Mouse (Mus musculus) spleen, adult 2 months (tissue): ENCODE data around the gene Gm42906. TPM values are rescaled to one million over a fixed set of nuclear protein-coding genes. Genes with fewer than 3 reads are reported as not detected.

Experiments used
- DNase-seq, 2 experiments: peaks; one replicate each; pipeline versions ENCODE4 v3.0.0 to v3.0.0-alpha.2; 2012 to 2021; ENCODE audit warnings: low spot score in 2 of 2, low read depth in 1 of 2
- H3K27ac ChIP-seq: fragments of 200-500 bp; 2 replicates; pipeline ENCODE4 v1.5.1; 2012; ENCODE audit warnings: low read length, inconsistent platforms; ENCODE audit not compliant: insufficient read depth
- H3K27me3 ChIP-seq: fragments of 200-500 bp; 2 replicates; pipeline ENCODE4 v1.6.1; 2012; ENCODE audit warnings: mild to moderate bottlenecking, moderate library complexity, low read length, inconsistent platforms; ENCODE audit not compliant: control insufficient read depth, insufficient read depth
- H3K36me3 ChIP-seq: fragments of 200-500 bp; 2 replicates; pipeline ENCODE4 v1.6.1; 2012; ENCODE audit warnings: mild to moderate bottlenecking, low read length, inconsistent platforms; ENCODE audit not compliant: control insufficient read depth, insufficient read depth
- H3K4me1 ChIP-seq: fragments of 200-500 bp; 2 replicates; pipeline ENCODE4 v1.6.1; 2011; ENCODE audit warnings: inconsistent platforms; ENCODE audit not compliant: control insufficient read depth, insufficient read depth, insufficient read length
- H3K4me3 ChIP-seq: fragments of 200-500 bp; 2 replicates; pipeline ENCODE4 v1.5.1; 2011; ENCODE audit warnings: mild to moderate bottlenecking, inconsistent platforms; ENCODE audit not compliant: insufficient read depth, insufficient read length; ENCODE audit errors: extremely low read depth
- CTCF ChIP-seq: fragments of 200-500 bp; IDR thresholded peaks from 2 replicates; pipeline ENCODE4 v1.5.1; 2011; ENCODE audit warnings: mild to moderate bottlenecking, inconsistent platforms; ENCODE audit not compliant: insufficient read depth, insufficient read length, insufficient replicate concordance; ENCODE audit errors: extremely low read depth
- POLR2A ChIP-seq: fragments of 200-500 bp; IDR thresholded peaks from 2 replicates; pipeline ENCODE4 v1.6.1; 2011; ENCODE audit warnings: low read depth, low read length, inconsistent platforms
- WGBS: fragments of 180-500 bp; shearing (Covaris S2); methylation state at CpG from one replicate; pipeline ENCODE4 v1.1.7; 2018; 5-methylcytosine and 5-hydroxymethylcytosine counted together
- polyA plus RNA-seq: library from polyadenylated mRNA; depleted of rRNA; stranded (reverse); fragments of >200 nt; gene quantifications from 2 replicates; pipeline ENCODE4 v1.2.3, GENCODE M21; 2012

Gene Gm42906
- polyA plus RNA-seq, 1 experiment: not detected

- 23% methylated on average over 11 of the region's 11 CpGs for WGBS
- H3K4me3 ChIP-seq: no peak overlapping the region
- no peaks in the 10 kb centered on the region for H3K27me3 ChIP-seq
- H3K27ac ChIP-seq: peak overlapping the region; percentile 63; the same call in 1 of the 2 replicates
- TF ChIP-seq CTCF (no peak), POLR2A (no peak)
- H3K36me3 ChIP-seq: no peaks in the 10 kb centered on the region
- H3K4me1 ChIP-seq: no peaks in the 10 kb centered on the region
- DNase-seq: peak in 1 of 2 experiments; percentile 14
These were observed 180.7 kb downstream of the Gm42906 start for GRCm38 (mm10) chr5:151247115-151247875.

- H3K27me3 ChIP-seq: no peaks in the 10 kb centered on the region
- no peak overlapping the region for H3K4me3 ChIP-seq
- no peaks in the 10 kb centered on the region for H3K4me1 ChIP-seq
- H3K27ac ChIP-seq: no peak overlapping the region
- no peaks in the 10 kb centered on the region for H3K36me3 ChIP-seq
- TF ChIP-seq POLR2A (no peak), CTCF (no peak)
- 78% methylated on average over 2 of the region's 2 CpGs for WGBS
- no peak for DNase-seq
These were observed 181.7 kb downstream of the Gm42906 start for GRCm38 (mm10) chr5:151246287-151246686.

- Histone ChIP-seq H3K4me3 (no peak overlapping the region), H3K36me3 (no peaks in the 10 kb centered on the region), H3K4me1 (no peaks in the 10 kb centered on the region), H3K27ac (no peak overlapping the region), H3K27me3 (no peaks in the 10 kb centered on the region)
- DNase-seq: no peak
- TF ChIP-seq POLR2A (no peak), CTCF (no peak)
- WGBS: 59% methylated on average over 5 of the region's 5 CpGs
These were observed 182.4 kb downstream of the Gm42906 start for GRCm38 (mm10) chr5:151245571-151245970.

GRCm38 (mm10) chr5:151238730-151239129 is 189.2 kb downstream of the Gm42906 start:
- TF ChIP-seq POLR2A: no peak
- TF ChIP-seq CTCF: no peak
- no peak for DNase-seq
- Histone ChIP-seq H3K27me3 (peaks cover 2% of the 10 kb centered on the region; the same call in 1 of the 2 replicates), H3K27ac (no peak overlapping the region), H3K36me3 (no peaks in the 10 kb centered on the region), H3K4me1 (no peaks in the 10 kb centered on the region), H3K4me3 (no peak overlapping the region)
- WGBS: 89% methylated on average over 9 of the region's 9 CpGs

- no peaks in the 10 kb centered on the region for H3K4me1 ChIP-seq
- no peak for DNase-seq
- peaks cover 8% of the 10 kb centered on the region for H3K27me3 ChIP-seq
- no peak overlapping the region for H3K27ac ChIP-seq
- H3K4me3 ChIP-seq: no peak overlapping the region
- no peaks in the 10 kb centered on the region for H3K36me3 ChIP-seq
- TF ChIP-seq POLR2A: no peak
- TF ChIP-seq CTCF: no peak
- WGBS: 86% methylated on average over 5 of the region's 5 CpGs
These were observed 191.6 kb downstream of the Gm42906 start for GRCm38 (mm10) chr5:151236411-151236810.

- 3% methylated on average over 49 of the region's 49 CpGs for WGBS
- H3K36me3 ChIP-seq: no peaks in the 10 kb centered on the region
- H3K27me3 ChIP-seq: peaks cover 8% of the 10 kb centered on the region
- peak within 1 kb of the TSS; percentile 1; the same call in 1 of the 2 replicates for H3K4me3 ChIP-seq
- TF ChIP-seq POLR2A (no peak), CTCF (no peak)
- no peak within 1 kb of the TSS for H3K27ac ChIP-seq
- H3K4me1 ChIP-seq: no peaks in the 10 kb centered on the region
- DNase-seq: no peak
These were observed 194.4 kb downstream of the Gm42906 start, which contains the start of gene Stard13 for GRCm38 (mm10) chr5:151233400-151234031. Gene Stard13 (minus strand): TSS chr5:151233836.
